Mouse (Mus musculus) layer of hippocampus, postnatal 10 days (tissue): ENCODE measurements around the gene BC004004. TPM values are rescaled to one million over a fixed set of nuclear protein-coding genes. Genes with fewer than 3 reads are reported as not detected.
"Not testable (repeated sequence)": the region's sequence is repeated elsewhere in the genome, so short reads cannot be mapped to it uniquely, and the experiment has no call there.

Source experiments
- DNase-seq, 2 experiments: peaks; one replicate each; pipeline ENCODE4 v3.0.0; 2021; ENCODE audit warnings: low spot score in 2 of 2
- total RNA-seq, 2 experiments: library from RNA; stranded (reverse); gene quantifications; 2 replicates each; pipeline ENCODE4 v1.2.3; 2021

Gene BC004004
- total RNA-seq, 2 experiments from 2014 or later, result 86.0 to 106 TPM

DNA sequence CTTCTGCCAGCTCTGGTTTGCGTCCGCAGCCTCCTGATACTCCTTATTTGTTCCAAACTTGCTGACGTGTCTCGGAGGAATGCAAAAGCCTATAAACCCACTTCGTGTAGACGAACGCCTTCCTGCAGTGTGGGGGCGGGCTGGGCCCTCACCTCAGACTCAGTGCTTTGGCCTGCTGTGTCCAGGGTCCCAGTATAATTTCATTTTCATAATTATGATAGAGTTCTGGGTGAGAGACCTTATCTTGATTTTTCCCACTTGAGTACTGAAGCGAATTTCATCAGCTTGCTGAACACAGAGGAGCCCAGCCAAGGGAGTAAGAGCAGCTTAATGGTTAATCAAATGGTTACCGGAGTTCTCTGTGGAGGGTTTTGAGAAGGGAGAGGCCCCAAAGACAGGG, 28.7 kb downstream of the BC004004 start:
- no peak for DNase-seq

GRCm38 (mm10) chr17:29297813-29298212, 29.2 kb downstream of the BC004004 start:
- no peak for DNase-seq

DNA sequence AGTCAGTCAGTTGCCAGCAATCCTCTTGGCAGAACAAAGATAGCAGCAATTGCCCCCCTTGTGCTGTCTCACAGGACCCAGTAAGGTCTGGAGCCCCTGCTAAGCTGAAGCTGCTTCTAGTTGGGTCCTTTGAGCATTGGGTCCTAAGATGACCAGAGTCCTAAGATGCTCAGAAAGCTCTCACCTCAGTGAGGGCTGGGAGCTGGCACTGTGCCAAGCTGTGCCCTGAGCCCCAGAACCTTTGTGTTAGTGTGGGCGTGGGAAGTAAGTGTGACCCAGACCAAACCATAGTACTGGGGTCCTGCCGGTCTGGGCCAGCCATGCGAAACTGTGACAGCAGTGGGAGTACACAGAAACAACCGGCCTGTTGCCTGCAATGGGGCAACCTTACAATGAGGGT, 30.7 kb downstream of the BC004004 start:
- no peak for DNase-seq

DNA sequence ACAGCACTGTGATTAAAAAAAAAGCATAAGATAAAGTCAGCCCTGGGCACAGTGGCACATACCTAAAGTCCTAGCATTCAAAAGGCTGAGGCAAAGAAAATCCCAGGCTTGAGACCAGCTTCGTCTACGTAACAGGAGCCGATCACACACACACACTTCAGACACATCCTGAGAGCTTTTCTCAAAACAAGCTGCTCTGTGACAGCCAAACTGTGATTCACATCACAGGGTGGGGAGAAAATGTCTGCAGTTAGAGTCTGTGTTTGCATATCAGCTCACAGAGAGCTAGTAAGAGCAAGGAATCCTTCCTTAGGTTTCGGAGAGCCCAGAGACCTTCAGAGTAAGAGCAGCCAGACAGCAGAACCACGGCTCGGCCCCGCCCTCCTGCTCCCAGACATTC, 32.3 kb downstream of the BC004004 start:
- DNase-seq, result no peak

- no peak for DNase-seq
Observed at GRCm38 (mm10) chr17:29301421-29301820, 32.8 kb downstream of the BC004004 start.

DNA sequence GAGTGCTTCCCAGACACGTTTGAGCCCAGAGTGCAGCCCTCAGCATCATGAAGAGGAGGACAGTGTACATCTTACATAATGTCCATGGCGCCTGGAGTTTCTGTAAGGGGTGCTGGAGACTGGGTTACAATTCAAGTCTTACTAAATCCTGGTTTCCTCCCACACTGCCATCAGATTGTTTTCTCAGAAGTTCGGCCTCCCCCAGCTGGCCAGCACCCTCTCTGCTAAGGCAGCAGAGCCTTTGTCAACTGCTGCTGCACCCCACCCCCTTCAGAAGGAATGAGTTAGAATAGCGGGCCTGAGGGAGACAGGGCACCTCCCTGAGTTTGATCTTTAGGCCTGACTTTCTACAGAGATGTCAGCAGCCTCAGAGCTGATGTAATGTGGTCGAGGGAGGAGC, 33.6 kb downstream of the BC004004 start:
- DNase-seq, result no peak

DNA sequence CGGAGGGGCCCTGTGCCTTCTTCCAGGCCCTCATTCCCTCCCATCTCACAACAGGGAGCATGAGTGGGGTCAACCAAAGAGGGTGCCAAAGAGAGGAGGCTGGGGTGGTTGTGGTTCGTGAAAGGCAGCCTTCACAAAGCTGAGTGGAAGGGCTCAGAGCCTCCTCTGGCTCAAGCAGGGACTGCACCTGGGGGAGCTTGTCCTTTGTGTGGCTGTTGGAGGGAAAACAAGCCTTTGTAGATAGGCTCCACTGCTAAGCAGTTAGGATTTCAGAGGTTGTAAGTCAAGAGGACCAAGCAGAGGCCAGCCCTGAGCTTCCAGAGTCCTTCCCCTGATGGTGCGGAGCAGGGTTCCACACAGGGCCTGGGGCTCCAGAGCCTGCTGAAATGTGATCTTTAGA, 34.5 kb downstream of the BC004004 start:
- no peak for DNase-seq

DNA sequence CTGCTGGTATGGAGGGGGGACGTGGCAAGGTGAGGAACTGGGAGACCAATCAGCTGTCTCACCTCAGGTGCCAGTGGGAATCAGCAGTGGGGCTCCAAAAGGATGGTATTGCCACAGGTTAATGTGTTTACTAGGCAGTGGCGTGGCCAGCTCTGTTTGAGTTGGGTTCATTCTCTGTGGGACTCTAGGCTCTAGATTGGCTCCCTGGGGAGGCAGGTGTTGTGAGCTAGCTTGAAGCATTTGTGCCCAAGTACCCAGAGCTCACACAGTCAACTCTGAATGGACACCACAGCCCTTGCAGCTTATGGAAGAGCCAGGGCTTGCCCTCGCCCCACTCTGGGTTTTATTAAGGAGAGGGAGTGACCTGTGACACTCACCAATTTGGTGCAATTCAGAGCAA, 35.3 kb downstream of the BC004004 start:
- DNase-seq, result no peak

DNA sequence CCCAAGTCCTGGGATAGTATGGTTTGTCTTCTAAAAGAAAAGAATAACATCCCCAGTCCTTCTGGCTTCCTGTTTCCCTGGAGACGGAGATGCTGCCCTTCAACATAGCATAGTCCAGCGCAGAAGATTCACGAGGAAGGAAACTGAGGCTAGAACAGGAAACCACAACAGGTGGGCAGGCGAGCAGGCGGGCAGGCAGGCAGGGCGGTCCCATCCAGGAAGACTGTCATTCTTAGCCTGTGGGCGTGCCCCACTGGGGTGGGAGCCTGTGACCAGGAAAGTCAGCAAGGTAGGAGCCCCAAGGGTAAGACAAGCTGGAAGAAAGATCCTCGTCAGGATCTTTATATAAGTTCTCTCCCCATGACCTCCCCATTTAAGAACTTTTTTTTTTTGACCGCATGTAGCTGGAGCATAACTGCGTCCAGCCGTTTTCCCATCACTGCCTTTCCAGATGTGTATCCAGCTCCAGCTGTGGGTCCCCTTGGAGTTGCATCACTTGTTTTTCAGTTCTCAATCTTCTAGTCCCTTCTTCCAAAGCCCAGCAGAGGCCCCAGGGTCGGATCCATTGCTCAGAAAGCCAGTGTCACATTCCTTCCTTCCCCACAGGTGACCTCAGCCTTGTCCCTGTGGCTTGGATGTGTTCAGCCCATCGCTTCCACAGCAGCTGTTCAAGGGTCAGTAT, 35.9 kb downstream of the BC004004 start:
- no peak for DNase-seq

- DNase-seq, result no peak
Observed at GRCm38 (mm10) chr17:29305058-29305806, 36.6 kb downstream of the BC004004 start.

DNA sequence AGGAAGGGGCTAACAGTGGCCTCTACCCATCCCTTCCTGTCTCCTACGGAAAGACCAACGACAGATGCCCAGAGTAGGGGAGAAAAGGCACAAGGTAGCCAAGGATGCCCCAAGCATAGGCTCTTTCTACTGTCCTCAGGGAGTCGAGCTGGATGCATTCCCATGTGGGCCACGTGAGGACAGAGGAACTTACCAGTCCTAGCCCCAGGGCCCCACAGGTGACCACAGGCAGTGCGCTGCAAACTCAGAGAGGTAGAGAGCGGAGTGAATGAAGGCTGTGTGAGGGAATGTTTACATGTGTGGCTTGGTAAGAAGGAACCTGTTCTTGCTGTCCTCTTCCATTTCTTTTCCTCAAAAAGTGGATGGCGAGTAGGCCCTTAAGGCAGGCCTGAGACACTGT, 37.3 kb downstream of the BC004004 start:
- no peak for DNase-seq

- DNase-seq, result no peak
Observed at GRCm38 (mm10) chr17:29310056-29310623, 41.6 kb downstream of the BC004004 start.

GRCm38 (mm10) chr17:29311602-29312001, 43.0 kb downstream of the BC004004 start:
- no peak for DNase-seq

DNA sequence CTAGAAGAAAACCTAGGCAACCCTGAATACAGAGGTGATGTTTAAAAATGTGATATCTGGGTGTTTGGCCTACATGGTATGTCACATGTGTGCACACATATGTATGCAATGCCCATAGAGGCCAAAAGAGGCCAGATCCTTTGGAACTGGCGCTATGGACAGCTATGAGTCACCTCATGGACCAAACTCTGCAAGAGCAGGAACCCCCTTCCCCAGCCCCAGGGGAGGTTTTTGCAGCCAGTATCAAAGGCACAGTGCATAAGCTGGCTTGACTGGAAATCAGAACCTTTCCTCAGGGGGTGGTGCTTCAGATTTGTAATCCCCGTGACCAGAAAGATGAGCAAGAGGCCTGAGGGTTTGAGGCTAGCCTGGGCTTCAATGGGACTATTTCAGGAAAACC, 43.5 kb downstream of the BC004004 start:
- no peak for DNase-seq

GRCm38 (mm10) chr17:29313300-29313699, 44.7 kb downstream of the BC004004 start:
- no peak for DNase-seq

DNA sequence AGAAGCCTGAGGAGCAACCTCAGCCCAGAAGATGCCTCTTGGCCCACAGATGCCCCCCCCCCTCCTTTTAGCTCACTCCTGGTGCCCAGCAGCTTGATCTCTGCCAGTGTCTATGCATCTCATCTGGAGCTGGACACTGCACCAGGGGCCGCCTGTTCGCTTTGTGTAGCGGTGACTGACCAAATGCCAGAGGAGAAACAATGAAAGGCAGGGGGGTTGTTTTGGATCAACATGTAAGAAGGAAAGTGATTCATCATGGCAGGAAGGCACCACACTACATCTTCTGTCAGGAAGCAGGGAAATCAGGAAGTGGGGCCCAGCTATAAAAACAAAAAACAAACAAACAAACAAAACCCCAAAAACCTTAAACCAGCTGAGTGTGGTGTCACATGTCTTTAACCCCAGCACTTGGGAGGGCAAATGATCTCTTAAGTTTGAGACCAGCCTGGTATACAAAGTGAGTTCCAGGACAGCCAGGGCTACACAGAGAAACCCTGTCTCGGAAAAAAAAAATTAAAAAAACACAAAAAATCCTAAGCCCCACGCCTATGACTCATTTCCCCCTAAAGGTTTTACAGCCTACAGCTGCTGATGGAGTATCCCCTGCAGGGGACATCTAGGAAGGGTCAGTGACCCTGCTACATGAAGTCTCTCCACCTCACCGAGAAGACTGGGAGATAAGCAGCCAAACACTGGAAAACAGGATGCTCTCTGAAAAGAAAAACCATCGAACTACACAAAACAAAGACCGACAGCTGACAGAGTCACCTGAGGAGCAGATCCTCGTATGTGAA, 47.3 kb downstream of the BC004004 start:
- DNase-seq, result no peak

GRCm38 (mm10) chr17:29316891-29317290, 48.3 kb downstream of the BC004004 start:
- no peak for DNase-seq

DNA sequence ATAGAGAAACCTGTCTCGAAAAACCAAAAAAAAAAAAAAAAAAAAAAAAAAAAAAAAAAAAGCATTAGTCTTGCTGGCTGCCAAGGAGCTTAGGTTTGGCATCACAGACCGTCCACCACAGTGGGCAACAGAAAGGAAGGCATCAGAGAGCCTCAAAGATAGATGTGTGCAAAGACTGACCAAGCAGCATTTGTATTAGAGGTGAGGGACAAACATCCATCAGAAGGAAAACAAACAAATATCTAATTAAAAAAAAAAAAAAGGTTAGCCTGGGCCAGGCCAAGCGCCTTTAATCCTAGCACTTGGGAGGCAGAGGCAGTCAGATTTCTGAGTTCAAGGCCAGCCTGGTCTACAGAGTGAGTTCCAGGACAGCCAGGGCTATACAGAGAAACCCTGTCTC, 48.8 kb downstream of the BC004004 start, which contains the start of gene Pi16:
Pi16 (plus strand) TSS at position 301 of the 400 bp plus-strand sequence.
- DNase-seq, result not testable (repeated sequence)

DNA sequence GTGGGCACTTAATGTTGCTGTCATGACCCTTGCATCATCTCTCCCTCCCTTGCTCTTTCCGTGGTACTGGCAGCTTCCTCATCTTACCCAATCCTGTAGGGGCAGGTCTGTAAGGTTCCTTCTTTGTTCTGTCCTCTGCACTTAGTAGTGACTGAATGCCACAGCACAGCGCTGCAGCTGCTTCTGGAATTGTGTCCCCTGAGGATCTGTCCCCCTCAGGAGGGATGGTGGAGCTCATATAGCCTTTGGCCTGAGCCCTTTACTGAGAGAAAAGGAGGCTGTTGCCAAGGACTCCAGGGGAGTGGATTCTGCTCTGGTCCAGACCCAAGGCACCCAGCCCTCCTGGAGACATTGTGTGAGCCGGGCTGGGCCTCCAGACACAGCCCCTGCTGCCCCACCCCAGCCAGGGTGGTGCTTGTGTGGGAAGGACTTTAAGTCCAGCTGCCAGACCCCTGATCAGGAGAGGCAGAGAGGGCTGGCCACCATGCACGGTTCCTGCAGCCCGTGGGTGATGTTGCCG, 50.2 kb downstream of the BC004004 start:
- DNase-seq, result no peak

DNA sequence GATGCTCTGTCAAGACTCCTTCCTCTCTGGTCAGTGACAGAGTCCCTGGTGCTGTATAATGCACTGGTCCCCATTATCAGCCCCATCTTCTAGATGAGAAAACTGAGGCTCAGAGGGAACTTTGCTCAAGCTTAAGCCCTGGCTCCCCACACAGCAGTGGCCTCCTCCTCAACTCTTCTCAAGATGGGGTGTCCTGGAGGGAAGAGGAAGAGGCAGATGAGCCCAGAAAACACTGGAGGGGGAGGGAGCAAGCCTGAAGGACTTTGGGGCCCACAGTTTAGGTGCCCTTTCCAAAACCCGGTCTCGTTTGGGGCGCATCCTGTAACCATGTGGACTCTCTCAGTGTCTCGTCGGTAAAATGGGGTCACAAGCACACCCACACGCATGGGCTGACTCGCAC, 50.9 kb downstream of the BC004004 start:
- DNase-seq, result no peak

- no peak for DNase-seq
Observed at GRCm38 (mm10) chr17:29319881-29320639, 51.5 kb downstream of the BC004004 start.
